Mouse (Mus musculus): Measurements from ENCODE around the gene Ccs.
A peak's percentile ranks its signal among the peaks of the same experiment; 100 is the strongest.
"Not testable (repeated sequence)": the region's sequence is repeated elsewhere in the genome, so short reads cannot be mapped to it uniquely, and the experiment has no call there.

The Ccs gene

DNA sequence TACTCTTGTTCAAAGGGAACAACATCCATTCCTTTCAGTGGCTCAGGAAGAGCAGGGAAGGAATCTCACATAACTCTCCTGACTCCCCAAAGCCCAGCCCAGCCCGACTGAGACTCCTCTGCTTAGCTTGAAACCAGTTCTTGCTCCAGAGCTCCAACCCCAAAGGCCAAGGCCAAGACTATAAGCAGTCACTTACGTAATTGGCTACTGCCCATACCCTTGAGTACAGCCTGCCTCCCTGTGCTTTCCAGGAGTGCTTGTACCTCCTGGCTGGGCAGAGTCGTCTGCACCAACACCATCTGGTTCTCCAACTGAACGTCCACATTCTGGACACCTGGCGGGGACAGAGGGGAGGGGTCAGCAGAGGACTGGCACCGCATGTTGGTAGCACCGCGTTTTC, 5.2 kb downstream of the Ccs start:
- DNase-seq, result no peak

DNA sequence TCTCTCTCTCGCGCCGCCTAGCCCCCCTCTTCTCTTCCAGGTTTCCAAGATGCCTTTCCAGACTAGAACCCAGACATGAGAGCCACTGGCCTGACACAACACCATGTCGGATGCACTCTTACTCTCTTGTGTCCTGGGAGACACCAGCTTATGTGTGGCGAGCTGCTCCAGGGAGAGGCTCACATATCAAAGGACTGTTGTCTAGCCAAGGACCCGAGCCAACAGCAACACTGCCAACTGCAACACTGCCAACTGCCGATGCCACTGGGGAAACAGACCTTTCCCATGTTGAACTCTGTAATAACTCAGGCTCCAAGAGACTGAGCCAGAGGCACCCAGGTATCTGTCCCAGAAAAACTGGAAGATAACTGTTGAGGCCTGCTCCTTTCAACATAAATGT, 10.0 kb downstream of the Ccs start:
- DNase-seq, result peak; percentile 82

DNA sequence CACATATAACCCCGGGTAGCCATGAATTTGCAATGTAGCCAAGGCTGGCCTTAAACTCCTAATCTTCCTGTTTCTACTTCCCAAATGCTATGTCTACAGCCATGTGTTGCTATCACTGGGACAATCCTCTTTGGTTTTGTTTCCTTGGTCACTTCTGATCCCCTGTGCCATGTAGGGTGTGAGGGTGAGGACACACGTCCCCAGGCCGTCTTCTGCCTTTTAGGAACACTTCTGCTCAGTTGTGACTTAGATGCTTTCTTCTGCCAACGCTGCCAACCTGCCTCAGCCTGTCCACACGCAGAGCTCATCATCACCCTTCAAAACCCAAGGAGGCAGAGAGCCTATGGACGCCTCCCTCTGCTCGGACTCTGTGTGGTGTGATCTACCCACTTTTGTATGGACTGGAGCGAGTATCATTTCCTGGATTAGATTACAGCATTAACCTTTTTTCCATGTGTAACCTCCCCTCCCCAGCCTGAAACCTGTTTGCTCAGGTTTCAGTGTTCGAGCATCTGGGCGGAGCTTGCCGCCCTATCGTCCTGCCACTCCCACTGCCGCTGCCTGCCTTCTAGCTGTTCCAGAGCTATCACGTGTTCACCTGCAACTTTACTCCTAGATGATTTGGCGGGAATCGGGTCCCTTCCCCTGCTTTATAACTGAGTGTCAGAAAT, 10.6 kb downstream of the Ccs start:
- no peak for DNase-seq

DNA sequence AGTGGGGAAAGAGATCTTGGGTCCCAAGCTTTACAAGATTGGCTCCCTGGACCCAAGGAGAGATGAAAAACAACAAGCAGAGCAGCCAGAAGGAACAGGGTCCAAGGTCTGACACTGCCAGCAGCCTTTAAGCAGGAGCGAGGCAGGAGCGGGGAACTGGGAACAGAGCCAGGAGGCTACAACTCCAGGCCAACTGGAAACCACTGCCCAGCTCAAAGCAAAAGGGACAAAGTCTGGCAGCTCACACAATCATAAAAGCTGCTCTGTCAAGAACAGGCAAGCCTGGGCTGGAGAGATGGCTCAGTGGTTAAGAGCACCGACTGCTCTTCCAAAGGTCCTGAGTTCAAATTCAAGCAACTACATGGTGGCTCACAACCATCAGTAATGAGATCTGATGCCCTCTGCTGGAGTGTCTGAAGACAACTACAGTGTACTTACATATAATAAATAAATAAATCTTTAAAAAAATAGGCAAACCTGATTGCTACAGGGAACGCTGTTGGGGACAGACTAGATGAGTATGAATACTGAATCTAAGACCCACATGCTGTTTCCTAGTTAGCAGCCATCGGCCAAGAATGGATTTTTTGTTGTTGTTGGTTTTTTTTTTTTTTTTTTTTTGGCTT, 18.3 kb downstream of the Ccs start:
- DNase-seq, result peak; percentile 54

DNA sequence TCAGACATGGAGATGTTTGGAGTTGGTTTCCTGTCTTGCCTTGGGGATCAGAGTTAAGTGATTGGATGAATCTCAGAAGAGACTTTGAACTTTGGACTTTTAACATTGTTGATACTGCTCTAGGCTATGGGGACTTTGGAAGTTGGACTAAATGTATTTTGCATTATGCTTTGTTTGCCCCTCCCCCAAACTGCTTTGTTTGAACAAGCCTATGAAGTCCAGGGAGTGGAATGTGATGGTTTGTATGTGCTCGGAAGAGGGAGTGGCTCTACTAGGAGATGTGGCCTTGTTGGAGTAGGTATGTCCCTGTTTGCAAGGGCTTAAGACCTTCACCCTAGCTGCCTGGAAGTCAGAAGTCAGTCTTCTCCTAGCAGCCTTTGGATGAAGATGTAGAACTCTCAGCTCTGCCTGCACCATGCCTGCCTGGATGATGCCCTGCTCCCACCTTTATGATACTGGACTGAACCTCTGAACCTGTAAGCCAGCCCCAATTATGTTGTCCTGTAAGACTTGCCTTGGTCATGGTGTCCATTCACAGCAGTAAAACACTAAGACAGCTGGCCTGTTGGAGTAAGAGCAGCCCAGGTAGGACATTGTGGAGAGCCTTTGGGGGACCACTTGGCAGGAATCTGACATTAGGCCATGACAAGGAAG, 21.8 kb downstream of the Ccs start:
- no peak for DNase-seq

DNA sequence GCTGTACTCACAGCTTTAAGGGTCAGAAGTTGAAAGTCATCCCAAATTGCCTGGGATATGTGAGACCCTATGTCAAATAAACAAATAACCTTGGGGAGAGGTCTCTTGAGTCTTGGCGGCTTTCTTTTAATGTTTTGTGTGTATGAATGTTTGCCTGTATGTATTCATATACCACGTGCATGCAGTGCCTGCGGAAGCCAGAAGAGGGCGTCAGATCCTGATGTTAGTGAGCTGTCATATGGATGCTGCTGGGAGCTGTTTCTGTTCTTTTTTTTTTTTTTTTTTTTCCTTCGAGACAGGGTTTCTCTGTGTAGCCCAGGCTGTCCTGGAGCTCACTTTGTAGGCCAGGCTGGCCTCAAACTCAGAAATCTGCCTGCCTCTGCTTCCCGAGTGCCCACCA, 26.1 kb downstream of the Ccs start:
- DNase-seq, result peak; percentile 38

DNA sequence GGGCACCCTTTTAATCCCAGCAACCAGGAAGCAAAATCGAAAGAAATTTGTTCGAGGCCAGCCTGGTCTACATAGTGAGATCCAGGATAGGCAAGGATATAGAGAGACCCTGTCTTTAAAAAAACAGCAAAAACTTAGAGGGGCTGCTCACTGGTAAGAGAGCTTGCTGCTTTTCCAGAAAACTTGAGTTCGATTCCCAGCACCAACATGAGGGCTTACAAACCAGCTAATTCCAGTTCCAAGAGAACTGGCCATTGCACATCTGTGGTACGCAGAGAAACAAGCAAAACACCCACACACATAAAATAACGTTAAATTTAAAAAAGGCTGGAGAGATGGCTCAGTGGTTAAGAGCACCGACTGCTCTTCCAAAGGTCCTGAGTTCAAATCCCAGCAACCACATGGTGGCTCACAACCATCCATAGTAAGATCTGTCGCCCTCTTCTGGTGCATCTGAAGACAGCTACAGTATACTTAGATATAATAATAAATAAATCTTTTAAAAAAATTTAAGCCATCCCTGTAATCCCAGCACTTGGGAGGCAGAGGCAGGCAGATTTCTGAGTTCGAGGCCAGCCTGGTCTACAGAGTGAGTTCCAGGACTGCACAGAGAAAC, 26.7 kb downstream of the Ccs start:
- DNase-seq, result not testable (repeated sequence)

DNA sequence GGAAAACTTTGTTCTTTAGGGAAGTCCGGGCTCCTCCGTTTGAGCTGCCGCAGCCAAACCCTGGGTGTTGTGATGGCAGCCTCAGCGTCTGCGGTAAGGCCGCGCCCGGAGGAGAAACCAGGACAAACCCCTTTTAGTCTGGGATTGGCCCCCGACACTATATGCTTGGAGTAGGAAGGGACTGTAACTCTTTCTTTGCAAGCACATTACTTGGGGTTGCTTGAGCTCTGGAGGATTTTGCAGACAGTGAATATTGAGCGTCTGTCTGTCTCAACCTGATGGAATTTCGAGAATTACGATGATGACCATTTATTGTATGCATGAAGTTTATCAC, 27.3 kb downstream of the Ccs start:
- no peak for DNase-seq

DNA sequence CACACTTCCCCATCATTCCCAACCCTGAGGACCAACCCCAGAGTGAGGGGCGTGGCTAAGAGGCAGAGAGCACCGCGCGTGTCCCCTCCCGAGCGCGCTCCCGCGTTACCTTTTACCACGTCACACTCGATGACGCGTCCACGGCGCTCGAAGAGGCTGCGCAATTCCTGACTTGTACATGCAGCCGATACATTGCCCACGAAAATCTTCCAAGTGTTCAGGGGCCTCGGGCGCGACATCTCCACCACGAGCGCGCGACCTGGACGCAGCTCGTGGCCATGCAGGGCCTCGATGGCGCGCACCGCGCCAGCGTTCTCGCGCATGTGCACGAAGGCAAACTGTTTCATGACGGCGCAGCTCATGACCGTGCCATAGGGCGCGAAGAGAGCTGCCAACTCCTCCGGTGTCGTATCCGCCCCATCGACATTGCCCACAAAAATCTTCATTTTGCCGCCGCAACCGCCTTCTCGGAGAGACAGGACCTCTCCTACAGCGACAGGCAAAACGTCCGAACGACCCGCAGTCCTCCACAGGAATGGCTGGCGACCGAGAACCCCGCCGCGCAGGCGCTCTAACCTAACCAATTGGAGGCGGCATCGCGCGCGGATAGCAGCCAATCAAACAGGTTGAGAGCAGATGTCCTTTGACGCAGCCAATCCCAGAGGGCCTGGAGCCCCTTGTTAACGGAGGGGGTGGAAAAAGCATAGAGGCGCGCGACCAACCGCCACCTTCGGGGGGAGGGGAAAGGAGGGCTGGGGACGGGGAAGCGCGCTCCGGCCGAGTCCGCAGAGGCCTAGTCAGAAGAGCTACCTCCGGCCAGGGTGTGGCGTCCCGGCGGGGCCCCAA, 27.8 kb downstream of the Ccs start, which contains the start of the genes Gm21992 and Rbm14:
Gene Gm21992 (minus strand): TSS at position 550 of the 846 bp plus-strand sequence.
Gene Rbm14 (minus strand): TSS at position 572 of the 846 bp plus-strand sequence.
- peak; percentile 99 for DNase-seq

DNA sequence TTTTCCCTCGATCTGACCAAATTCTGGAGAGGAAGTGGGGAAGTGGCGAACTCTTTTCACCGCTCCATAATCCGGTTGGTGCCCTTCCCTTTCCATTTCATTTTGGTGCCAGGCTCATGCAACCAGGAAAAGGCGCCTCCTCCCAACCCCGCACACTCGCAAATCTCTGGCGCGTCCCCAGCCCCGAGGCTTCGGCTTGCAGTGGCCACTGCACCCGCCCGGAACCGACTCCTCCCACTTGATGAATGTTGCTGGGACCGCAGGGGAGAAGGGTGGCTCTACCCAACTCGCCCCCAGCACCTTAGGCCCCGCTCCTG, 28.4 kb downstream of the Ccs start:
- no peak for DNase-seq

DNA sequence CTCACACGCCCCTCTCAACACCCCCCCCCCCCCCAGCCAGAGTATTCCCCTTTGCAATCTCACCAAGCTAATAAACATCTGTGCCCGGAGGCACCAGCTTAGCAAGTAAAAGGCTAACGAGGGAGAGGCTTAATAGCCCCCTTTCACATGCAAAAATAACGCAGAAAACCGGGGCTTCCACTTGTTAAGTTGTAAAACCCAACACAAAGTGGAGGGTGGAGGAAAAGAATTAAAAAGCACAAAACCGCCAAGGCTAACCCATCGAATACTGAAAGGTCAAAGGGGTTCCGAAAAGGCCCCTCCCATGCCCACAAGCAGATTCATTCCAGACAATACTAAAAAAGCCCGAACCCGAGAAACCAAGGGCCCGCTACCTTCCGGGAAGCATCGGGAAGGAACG, 28.8 kb downstream of the Ccs start:
- no peak for DNase-seq

DNA sequence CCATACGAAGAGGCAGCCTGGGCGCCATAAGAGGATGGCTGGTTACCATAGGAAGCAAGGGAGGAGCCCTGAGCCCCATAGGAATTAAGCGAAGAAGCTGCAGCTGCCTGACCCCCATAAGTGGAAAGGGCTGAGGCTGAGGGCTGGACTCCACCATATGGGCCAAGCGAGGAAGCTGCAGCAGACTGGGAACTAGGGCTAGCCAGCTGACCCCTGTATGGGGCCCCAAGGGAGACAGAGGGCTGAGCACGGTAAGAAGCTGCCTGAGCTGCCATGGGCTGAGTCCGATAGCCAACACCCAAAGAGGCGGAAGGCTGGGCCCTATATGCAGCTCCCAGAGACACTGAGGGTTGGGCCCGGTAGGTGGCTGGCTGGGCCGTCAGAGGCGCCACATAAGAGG, 35.8 kb downstream of the Ccs start:
- no peak for DNase-seq

DNA sequence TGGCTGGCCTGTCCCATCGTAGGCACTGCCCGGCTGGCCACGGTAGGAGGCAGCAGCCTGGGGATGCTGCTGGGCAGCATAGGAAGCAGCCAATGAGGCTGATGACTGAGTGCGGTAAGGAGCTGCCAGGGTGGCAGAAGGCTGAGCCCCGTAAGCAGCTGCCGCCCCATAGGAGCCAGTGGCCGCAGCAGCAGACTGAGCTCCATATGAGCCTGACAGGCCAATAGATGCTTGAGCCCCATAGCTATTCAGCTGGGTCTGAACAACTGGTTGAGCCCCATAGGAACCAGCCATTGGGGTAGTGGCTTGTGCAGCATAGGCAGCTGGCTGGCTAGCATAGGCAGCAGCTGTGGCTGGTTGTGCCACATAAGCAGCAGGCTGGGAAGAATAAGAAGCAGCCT, 36.4 kb downstream of the Ccs start:
- DNase-seq, result peak; percentile 71

DNA sequence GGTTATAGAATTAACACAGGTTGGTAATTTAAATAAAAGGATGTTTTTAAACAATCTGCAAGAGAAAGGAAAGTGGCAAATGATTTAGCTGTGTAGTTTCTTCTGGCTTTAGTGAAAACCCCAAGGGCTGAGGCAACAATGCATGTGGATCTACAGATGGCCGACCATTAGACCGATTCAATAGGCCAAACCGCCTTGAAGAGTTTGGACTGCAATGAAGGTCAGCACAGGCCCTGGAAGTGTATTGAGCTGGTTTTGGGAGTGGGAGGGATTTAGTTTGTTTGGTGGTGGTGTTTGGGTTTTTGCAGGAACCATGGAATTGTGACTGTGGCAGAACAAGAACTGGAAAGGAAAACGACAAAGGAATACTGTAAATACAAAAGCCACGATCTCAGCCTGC, 40.0 kb downstream of the Ccs start:
- no peak for DNase-seq

DNA sequence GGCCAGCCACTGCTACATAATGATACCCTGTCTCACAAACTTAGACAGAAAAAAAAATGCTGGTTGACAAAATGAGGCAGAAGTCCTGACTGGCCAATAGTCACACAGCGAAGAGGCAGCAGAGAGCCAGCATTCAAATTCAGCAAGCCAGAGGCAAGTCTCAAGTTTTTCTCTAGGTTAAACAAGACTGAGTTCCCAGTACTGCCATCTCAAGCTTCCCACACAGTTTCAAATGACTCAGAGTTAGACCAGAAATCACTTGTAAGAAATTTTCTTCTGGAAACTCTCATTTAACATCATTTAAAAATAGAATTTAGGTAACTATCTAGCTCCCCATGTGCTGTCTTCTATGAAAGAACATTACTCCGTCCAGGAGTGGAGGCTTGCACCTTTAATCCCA, 41.3 kb downstream of the Ccs start:
- no peak for DNase-seq

DNA sequence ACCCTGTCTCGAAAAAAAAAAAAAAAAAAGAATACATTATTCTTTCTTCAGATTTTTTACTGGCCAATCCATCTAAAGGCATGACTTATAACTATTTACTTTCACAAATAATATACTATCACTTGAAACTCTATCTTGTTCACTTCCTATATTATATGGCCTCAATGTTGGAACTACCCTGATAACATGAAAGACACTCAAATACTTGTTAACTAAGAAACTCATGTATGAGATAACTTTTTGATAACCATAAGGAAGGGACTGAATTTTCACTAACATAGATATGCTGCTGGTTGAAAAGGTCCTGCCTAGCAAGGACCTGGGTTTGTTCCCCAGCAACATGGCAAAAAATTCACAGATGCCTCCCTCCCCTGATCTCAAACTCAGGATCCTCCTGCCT, 43.2 kb downstream of the Ccs start:
- no peak for DNase-seq

DNA sequence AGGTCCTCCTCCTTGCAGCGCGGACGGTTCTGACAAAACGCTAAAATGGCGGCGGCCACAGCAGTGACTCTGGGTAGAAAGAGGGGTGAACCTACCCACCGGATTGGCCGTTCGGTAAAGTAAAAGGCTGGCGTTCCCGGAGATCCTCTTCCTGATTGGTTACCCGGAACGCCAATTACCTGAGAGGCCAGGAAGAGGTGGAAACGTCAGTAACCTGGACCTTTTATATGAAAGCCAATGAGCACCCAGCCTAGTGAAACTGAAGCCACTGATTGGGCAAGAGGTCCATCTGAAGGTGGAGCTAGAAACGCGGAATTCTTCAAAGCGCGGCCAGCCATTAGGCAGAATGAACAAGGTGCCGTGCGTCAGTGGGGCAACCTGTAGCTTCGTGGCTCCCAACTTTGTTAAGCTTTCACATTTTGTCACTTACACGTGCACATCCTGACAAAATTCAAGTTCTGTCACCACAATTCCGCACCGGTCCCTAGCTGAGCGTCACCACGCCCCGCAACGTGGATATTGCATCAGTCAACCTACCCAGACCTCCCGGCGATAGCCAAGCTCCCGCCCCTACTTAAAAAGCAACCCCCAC, 45.2 kb downstream of the Ccs start, which contains the start of gene Rbm4:
Gene Rbm4 (minus strand): TSS at position 71 of the 592 bp plus-strand sequence.
- DNase-seq, result peak; percentile 99

DNA sequence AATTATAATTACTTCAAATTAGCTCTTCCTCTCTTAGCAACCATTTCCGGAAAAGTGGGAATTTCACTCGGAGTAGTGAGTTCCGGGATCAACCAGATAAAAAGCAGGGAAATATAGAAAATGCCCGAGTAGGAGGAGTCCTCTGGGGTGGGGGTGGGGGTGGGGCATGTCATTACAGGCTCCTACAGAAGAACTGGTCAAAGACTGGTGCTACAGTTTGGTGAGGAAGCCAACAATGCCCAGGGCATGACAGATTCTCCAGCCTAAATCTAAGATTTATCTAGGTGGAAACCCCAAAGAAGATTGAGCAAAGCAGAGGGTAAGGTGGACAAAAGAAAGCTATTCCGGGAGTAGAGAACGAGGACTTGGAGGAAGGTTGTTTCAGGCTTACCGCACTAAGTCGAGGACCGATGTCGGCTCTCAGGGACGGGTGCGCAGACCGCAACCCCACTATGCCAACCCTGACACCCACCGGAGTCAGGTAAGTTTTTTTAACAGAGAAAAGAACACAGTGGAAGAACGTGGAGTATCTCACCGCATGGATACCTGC, 45.8 kb downstream of the Ccs start:
- DNase-seq, result no peak

DNA sequence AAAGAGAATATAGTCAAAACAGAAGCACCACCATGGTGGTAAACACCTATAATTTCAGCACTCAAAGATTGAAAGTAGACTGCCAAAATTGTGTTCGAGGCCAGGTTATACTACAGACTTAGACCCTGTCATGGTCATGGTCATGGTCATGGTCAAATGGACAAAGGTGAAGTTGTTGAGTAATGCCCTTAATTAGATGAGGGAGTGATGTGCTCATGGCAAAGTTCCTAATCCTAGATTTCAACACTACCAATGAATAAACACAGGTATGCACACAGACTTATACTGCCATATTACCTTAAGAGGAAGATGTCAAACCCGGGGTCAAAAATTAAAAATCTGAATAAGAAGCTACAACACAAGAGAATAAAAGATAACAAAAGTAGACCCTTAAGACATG, 52.8 kb downstream of the Ccs start:
- DNase-seq, result no peak

DNA sequence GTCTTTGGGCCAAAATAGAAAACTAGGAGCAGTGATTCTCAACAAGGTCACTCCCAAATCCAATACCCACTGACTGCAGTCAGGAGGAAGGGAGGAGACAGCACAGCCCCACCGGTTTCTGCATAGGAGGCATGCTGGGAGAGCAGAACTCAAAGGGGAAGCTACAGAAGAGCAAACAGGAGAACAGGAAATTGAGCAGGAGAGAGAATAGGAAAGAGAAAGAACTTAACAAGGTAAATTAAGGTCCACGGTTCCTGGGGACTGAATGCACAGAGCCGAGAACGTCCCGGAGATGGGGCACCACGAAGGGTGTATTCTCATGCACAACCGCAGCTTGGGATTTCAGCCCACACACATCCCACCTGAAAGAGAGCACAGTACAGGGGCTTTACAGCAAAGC, 53.9 kb downstream of the Ccs start:
- no peak for DNase-seq

DNA sequence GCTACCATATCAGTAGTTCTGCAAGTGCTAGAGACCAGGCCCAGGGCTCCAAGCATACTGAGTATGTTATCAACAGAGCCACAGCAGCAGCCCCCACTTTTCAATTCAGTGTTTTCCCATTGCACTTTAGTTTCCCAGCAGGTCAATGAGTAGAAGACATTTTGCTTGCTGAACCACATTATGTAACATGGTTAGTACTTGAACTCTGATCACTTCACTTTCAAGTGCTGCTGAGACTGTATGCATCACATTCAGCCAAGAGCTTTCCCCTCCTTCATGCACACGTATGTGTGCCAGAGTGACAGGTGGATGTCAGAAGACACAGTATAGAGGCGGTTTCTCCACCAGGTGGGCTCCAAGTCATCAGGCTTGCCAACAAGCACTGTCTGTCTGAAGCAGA, 56.2 kb downstream of the Ccs start:
- no peak for DNase-seq

All from cerebellum, adult 9-11 months (tissue).